Mouse (Mus musculus) bone marrow, adult 2 months (tissue): ENCODE results near the gene 1700003E16Rik.

Experiments used
- CTCF ChIP-seq: fragments of 200-500 bp; IDR thresholded peaks from 2 replicates; pipeline ENCODE4 v1.5.1; 2011; ENCODE audit warnings: low read length, control low read depth; ENCODE audit not compliant: control insufficient read depth, insufficient read depth
- POLR2A ChIP-seq: fragments of 200-500 bp; IDR thresholded peaks from 2 replicates; pipeline ENCODE4 v1.6.1; 2011; ENCODE audit warnings: low read depth, mild to moderate bottlenecking, control low read depth, low read length, borderline replicate concordance; ENCODE audit not compliant: control insufficient read depth

GRCm38 (mm10) chr6:83141636-83142035, 14.6 kb upstream of the 1700003E16Rik start:
- TF ChIP-seq CTCF, result no peak
- TF ChIP-seq POLR2A, result no peak
